Mouse (Mus musculus) liver, embryonic 12.5 days (tissue): ENCODE measurements at regions not wholly inside any gene's neighbourhood (a gene's known extent, or its start where the extent isn't known, plus 50 kb on each side); places are given as distances from the start of the nearest gene placed in this dataset.

Experiments used
- ATAC-seq: fragments of 200-750 bp; cut with Nextera tagmentation; 2 replicates; pipeline ENCODE4 v1.8.0; 2017; ENCODE audit warnings: moderate number of reproducible peaks, mild to moderate bottlenecking, moderate library complexity
- H3K27ac ChIP-seq: fragments of 300-500 bp; sonication (generic); 2 replicates; pipeline ENCODE4 v1.5.1; 2016; ENCODE audit warnings: mild to moderate bottlenecking
- H3K27me3 ChIP-seq: fragments of 300-500 bp; sonication (generic); replicated peaks from 2 replicates; pipeline ENCODE4 v1.6.1; 2016; ENCODE audit warnings: mild to moderate bottlenecking, moderate library complexity
- H3K36me3 ChIP-seq: fragments of 300-500 bp; sonication (generic); 2 replicates; pipeline ENCODE4 v1.6.1; 2016; ENCODE audit warnings: mild to moderate bottlenecking, moderate library complexity
- H3K4me1 ChIP-seq: fragments of 300-500 bp; sonication (generic); 2 replicates; pipeline ENCODE4 v1.6.1; 2016
- H3K4me2 ChIP-seq: fragments of 300-500 bp; sonication (generic); 2 replicates; pipeline ENCODE4 v1.6.1; 2016; ENCODE audit warnings: mild to moderate bottlenecking, moderate library complexity
- H3K4me3 ChIP-seq: fragments of 300-500 bp; sonication (generic); 2 replicates; pipeline ENCODE4 v1.5.1; 2016; ENCODE audit warnings: mild to moderate bottlenecking, moderate library complexity
- H3K9ac ChIP-seq: fragments of 300-500 bp; sonication (generic); 2 replicates; pipeline ENCODE4 v1.6.1; 2016; ENCODE audit warnings: mild to moderate bottlenecking, moderate library complexity
- H3K9me3 ChIP-seq: fragments of 300-500 bp; sonication (generic); replicated peaks from 2 replicates; pipeline ENCODE4 v1.6.1; 2016; ENCODE audit warnings: mild to moderate bottlenecking, moderate library complexity
- WGBS: fragments of 180-500 bp; shearing (Covaris S2); methylation state at CpG from one replicate; pipeline ENCODE4 v1.1.7; 2016; ENCODE audit not compliant: insufficient replicate concordance; 5-methylcytosine and 5-hydroxymethylcytosine counted together

DNA sequence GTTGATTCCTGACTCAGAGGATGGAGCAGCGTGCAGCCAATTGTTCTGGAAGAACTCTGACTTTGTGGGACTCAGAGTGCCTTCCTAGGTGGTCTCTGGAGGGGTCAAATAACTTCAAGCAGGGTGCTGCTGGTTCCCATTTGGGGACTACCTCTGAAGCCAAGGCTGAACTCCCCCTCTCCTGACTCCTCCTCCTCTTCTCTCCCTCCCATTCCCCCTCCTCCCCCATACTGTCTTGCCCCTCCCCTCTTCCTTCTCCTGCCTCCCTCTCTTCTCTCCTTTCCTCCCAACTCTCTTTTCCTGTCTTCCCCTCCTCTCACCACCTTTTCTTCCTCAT is 632.1 kb downstream of the Zfp706 start:
- Histone ChIP-seq H3K4me3 (peak overlapping the region; percentile 61), H3K9ac (peak overlapping the region; percentile 68; the same call in 1 of the 2 replicates), H3K27ac (no peak overlapping the region), H3K27me3 (peaks cover 32% of the 10 kb centered on the region), H3K9me3 (no peaks in the 10 kb centered on the region), H3K4me1 (peaks cover 38% of the 10 kb centered on the region), H3K4me2 (peak overlapping the region; percentile 86), H3K36me3 (no peaks in the 10 kb centered on the region)
- WGBS = 0% methylated on average over 1 of the region's 1 CpGs
- no peak for ATAC-seq

DNA sequence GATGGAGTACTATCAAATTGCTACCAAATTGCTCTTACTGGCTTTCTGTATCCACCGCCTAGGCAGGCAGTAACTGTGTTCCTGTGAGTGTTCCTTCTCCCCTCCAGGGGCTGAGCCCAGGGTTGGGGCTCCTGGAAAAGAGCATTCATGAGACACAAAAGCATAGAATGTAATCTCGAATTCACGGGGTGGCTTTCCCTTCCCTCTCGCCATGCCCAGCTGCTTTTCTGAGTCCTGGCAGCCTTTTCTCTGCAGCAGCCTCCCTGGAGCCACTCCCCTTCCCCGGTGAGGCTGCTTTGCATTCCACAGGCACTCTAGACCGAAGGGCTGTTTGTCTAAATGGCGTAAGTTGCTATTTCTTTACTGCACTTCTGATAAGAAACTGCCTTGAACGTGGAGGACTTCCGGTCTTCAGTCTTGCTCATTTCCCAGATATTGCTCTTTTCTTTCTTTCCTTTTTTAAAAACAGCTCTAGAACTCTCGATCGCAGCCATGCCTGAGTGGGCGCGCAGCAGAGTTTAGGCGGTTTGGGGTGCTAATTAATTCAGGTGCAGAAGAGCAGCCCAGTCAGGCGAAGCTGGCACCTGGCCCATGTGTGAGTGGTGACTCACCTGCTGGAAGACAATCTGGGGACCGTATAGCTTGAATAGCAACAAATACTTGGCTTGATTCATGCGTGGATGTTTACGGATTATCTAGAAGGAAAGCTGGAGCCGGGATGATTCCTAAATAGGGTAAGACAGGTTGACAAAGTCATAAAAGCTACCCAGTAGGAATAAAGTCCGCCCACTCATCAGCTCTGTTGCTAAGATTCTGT is 632.6 kb downstream of the Zfp706 start:
- Histone ChIP-seq H3K27me3 (peaks cover 32% of the 10 kb centered on the region), H3K9me3 (no peaks in the 10 kb centered on the region), H3K27ac (peak overlapping the region; percentile 61), H3K36me3 (no peaks in the 10 kb centered on the region), H3K4me3 (peak overlapping the region; percentile 61), H3K4me1 (peaks cover 37% of the 10 kb centered on the region), H3K9ac (peak overlapping the region; percentile 68), H3K4me2 (peak overlapping the region; percentile 86)
- 4% methylated on average over 20 of the region's 20 CpGs for WGBS
- ATAC-seq = peak; percentile 63

DNA sequence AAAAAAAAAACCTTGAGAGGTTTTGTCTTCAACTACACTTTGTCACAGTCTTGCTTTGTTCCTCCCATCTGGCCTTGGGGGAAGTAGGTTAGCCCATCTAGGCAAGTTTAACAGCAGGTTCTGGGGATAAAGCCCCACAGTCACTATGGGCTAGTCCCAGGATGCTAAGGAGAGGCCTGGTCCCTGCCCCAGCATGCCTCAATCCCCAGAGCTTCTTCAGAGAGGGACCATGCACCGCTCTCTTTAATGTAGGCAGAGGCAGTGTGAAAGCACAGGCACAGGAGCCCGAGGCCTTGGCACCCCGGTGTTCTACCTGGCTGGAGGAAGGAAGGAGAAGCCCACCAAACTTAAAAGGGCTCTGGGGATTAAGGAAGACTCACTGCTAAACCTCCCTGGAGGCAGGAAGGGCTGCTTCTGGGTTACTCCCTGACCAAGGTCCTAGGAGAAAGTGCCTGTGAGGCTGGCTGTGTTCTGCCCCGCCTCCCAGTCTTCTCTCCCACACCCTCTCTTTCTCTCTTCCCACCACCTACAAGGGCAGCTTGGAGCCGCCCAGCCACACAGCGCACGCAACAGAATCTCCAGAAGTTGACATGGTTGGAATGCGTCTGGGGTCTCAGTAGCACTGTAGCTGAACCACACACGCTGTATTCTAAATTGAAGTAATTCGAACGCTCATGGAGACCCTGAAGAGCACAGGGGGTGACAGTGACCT is 633.5 kb downstream of the Zfp706 start:
- Histone ChIP-seq H3K9me3 (no peaks in the 10 kb centered on the region), H3K4me1 (peaks cover 37% of the 10 kb centered on the region), H3K4me3 (peak overlapping the region; percentile 61), H3K4me2 (peak overlapping the region; percentile 86), H3K9ac (peak overlapping the region; percentile 68), H3K27me3 (peaks cover 28% of the 10 kb centered on the region), H3K36me3 (no peaks in the 10 kb centered on the region), H3K27ac (peak overlapping the region; percentile 61)
- ATAC-seq = peak; percentile 92
- 12% methylated on average over 11 of the region's 11 CpGs for WGBS

DNA sequence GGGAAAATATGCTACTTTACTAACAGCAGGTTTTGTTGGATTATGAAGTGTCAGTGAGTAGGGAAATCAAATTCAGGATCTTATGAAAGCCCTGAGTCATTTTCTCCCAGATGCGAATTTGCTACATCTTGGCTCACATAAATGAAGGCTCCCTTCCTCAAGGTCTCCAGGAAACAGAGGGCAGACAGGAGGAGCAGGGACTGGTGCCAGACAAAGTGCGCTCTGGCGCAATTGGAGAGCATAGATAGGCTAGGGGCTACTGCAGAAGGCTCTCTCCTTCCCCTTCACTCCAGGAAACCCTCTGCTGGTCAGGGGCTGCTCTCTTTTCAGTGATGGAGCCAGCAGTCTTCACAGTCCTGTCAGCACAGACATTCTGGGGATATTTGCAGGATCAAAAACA is 634.1 kb downstream of the Zfp706 start:
- 0 out of 2 replicates have a peak overlapping the region, but pooled peaks have one; percentile 61 for H3K27ac ChIP-seq
- 51% methylated on average over 3 of the region's 3 CpGs for WGBS

DNA sequence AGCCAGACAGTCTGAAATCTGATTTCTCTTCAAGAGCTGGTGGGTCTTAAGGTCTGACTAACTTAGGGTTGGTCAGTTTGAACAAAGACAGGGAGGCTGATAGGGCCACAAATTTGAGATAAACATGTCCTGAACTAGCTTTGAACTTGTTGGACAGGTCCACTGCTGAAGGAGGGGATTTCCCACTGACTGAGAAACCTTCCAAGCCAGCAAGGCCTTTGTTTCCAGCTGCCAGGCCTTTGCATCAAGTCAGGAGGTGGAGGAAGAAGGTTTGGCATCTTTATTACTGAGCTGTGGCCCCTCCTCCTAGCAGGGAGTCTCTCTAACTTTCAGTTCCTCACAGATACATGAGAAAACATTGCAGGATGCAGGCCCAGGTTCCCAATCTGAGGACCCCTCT is 636.2 kb downstream of the Zfp706 start:
- Histone ChIP-seq H3K4me3 (no peak overlapping the region), H3K27ac (no peak overlapping the region), H3K9me3 (no peaks in the 10 kb centered on the region), H3K36me3 (no peaks in the 10 kb centered on the region), H3K4me2 (no peak overlapping the region), H3K4me1 (peaks cover 37% of the 10 kb centered on the region), H3K9ac (no peak overlapping the region), H3K27me3 (peaks cover 13% of the 10 kb centered on the region)
- no peak for ATAC-seq

More for the DNA sequence above, 634.1 kb downstream of the Zfp706 start:
- no peak for ATAC-seq
- H3K9ac ChIP-seq = no peak overlapping the region
- peaks cover 22% of the 10 kb centered on the region for H3K27me3 ChIP-seq
- no peak overlapping the region for H3K4me3 ChIP-seq
- peaks cover 37% of the 10 kb centered on the region for H3K4me1 ChIP-seq
- H3K9me3 ChIP-seq = no peaks in the 10 kb centered on the region
- H3K4me2 ChIP-seq = peak overlapping the region; percentile 86; the same call in 1 of the 2 replicates
- H3K36me3 ChIP-seq = no peaks in the 10 kb centered on the region

DNA sequence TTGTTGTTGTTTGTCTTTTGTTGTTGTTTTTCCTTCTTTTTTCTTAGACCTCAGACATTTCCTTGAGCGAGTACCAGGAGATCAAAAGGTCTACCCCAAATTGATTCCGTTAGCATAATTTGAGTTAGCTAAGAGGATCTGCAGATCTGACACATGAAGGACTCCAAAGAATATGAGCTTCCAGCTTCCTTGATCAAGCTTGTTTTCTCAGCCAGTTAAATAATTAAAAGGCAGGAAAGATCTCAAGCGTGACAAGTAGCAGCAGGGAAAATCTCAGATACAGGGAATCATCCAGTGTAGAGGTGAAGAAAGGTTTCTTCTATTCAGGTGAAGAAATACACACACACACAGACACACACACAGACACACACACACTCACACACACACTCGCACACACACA is 636.7 kb downstream of the Zfp706 start:
- Histone ChIP-seq H3K9ac (no peak overlapping the region), H3K4me3 (no peak overlapping the region), H3K9me3 (no peaks in the 10 kb centered on the region), H3K27ac (0 out of 2 replicates have a peak overlapping the region, but pooled peaks have one; percentile 16), H3K27me3 (peaks cover 9% of the 10 kb centered on the region), H3K36me3 (no peaks in the 10 kb centered on the region), H3K4me1 (peaks cover 36% of the 10 kb centered on the region), H3K4me2 (no peak overlapping the region)
- 90% methylated on average over 4 of the region's 4 CpGs for WGBS
- ATAC-seq = no peak

DNA sequence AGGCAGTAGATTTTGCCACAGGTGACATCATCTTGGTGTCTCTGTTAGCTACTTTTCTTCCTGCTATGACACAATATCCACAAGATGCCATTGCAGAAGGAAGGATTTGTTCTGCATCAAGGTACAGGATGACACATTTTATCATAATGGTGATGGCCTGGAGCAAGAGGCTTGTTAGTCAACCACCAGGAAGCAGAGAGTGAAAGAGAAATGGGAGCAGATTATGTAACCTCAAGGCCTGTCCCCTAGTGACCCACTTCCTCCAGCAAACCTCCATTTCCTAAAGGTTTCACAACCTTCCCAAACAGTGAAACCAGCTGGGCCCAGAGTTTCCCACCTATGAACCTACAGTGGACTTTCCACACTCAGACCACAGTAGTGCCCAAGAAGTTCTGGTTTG is 640.3 kb downstream of the Zfp706 start:
- no peak overlapping the region for H3K9ac ChIP-seq
- no peak overlapping the region for H3K4me3 ChIP-seq
- H3K4me1 ChIP-seq = peaks cover 32% of the 10 kb centered on the region
- H3K27ac ChIP-seq = no peak overlapping the region
- H3K27me3 ChIP-seq = no peaks in the 10 kb centered on the region
- ATAC-seq = no peak
- no peaks in the 10 kb centered on the region for H3K36me3 ChIP-seq
- H3K4me2 ChIP-seq = no peak overlapping the region
- no peaks in the 10 kb centered on the region for H3K9me3 ChIP-seq

DNA sequence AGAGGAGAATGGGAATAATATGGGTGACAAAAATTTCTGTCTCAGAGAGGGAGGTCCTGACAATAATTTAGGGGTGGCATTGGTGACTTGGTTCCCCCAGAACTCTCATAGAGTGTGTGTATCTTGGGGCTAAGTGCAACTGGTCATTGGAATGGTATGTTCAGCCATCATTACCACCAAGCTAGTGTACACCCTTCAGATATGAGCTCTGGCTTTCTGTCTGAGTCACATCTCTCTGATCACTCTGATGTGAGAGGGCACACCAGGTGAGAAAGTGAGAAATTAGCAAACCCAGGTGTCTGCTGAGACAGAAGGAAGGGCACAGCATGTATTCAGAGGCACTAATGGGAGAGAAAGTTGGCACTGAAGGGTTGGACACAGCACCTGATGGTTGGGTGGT is 642.8 kb downstream of the Zfp706 start:
- peaks cover 49% of the 10 kb centered on the region for H3K4me1 ChIP-seq
- H3K9ac ChIP-seq = no peak overlapping the region
- peak overlapping the region; percentile 17; the same call in 1 of the 2 replicates for H3K27ac ChIP-seq

DNA sequence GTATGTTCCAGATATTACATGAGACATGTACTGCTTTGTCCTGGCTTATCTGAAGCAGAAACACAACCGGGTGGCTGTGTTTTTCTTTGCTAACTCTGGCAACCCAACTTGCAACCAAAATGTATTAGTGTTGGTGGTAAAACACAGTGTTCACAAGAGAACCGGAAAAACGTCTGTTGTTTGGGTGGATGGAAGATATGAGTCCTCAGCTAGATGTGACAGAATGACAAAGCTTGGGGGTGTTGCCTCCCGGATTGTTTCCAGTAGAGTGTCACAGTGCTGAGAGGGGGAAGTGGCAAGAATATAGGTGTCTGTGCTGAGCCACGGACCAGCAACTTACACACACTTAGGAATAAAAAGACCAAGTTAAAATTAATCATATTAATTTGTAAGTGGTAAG is 643.5 kb downstream of the Zfp706 start:
- Histone ChIP-seq H3K4me1 (peaks cover 53% of the 10 kb centered on the region), H3K4me2 (no peak overlapping the region), H3K27ac (peak overlapping the region; percentile 17; the same call in 1 of the 2 replicates), H3K4me3 (no peak overlapping the region), H3K36me3 (no peaks in the 10 kb centered on the region), H3K9ac (no peak overlapping the region), H3K9me3 (no peaks in the 10 kb centered on the region), H3K27me3 (no peaks in the 10 kb centered on the region)
- ATAC-seq = no peak
- WGBS = 38% methylated on average over 5 of the region's 5 CpGs

More for the DNA sequence above, 642.8 kb downstream of the Zfp706 start:
- Histone ChIP-seq H3K9me3 (no peaks in the 10 kb centered on the region), H3K4me2 (no peak overlapping the region), H3K4me3 (no peak overlapping the region), H3K36me3 (no peaks in the 10 kb centered on the region), H3K27me3 (no peaks in the 10 kb centered on the region)
- no peak for ATAC-seq

DNA sequence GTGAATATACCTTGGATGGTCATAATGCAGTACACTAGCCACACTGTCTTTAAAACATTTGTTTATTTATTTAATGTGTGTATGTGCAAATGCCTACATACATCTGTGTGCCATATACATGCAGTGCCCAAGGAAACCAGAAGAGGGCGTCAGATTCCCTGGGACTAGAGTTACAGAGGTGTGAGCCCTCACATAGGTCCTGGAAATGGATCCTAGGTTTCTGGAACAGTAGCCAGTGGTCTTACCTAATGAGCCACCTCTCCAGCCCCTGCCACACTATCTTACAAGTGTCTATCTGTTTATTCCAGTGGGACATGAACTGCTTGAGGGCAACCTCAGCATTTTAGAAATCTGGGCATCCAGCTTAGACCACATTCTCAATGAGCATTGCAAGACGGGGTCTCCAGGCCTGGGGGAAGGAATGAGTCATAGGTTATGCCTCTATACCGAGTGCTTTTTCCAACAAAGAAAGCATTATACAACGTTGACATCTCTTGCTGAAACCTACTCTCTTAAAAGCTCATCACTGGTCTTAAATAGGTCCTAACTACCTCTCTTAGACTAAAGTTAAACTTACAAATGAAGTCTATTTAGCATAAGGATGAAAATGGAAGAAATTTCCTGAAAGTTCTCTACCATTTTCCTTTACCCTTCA is 644.5 kb downstream of the Zfp706 start:
- H3K4me2 ChIP-seq = no peak overlapping the region
- H3K4me1 ChIP-seq = peaks cover 61% of the 10 kb centered on the region
- H3K4me3 ChIP-seq = no peak overlapping the region
- no peaks in the 10 kb centered on the region for H3K27me3 ChIP-seq
- H3K36me3 ChIP-seq = no peaks in the 10 kb centered on the region
- no peak for ATAC-seq
- peak overlapping the region; percentile 42; the same call in 1 of the 2 replicates for H3K27ac ChIP-seq
- 55% methylated on average over 4 of the region's 4 CpGs for WGBS
- no peak overlapping the region for H3K9ac ChIP-seq
- no peaks in the 10 kb centered on the region for H3K9me3 ChIP-seq

DNA sequence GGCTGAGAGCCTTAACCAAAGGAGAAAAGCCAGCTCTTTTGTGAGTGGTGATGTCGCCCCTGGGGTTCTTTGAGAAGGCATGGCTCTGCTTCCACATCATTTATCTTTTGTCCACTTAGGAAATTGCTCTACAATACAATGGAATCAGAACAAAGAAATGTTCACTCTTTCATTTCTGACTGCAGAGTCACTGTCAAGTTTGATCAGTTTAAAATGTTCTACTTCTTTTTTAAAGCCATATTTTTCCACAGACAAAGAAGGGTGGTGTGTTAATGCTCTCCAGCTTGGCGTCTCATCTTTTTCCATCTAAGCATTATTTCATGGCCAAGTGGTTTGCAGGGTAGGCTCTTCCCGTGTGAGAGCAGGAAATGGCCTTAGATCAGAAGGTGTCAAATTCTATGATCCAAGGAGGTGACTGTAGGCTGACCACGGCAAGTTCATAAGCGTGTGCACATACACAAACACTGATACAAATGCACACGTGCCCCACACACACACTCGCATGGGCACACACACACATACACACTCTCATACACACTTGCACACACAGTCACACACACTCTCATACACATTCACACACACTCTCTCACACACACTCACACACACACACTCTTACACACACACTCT is 645.9 kb downstream of the Zfp706 start:
- peak overlapping the region; percentile 98 for H3K27ac ChIP-seq
- no peak for ATAC-seq
- no peaks in the 10 kb centered on the region for H3K27me3 ChIP-seq
- H3K4me2 ChIP-seq = peak overlapping the region; percentile 61
- H3K9me3 ChIP-seq = no peaks in the 10 kb centered on the region
- peaks cover 61% of the 10 kb centered on the region for H3K4me1 ChIP-seq
- H3K36me3 ChIP-seq = no peaks in the 10 kb centered on the region
- 38% methylated on average over 7 of the region's 7 CpGs for WGBS
- no peak overlapping the region for H3K4me3 ChIP-seq
- peak overlapping the region; percentile 69 for H3K9ac ChIP-seq
